Mouse (Mus musculus) erythroblast, embryonic 14.5 days (primary cell): ENCODE measurements around the gene Ctss. TPM values are rescaled to one million over a fixed set of nuclear protein-coding genes. Genes with fewer than 3 reads are reported as not detected.

Experiments
- H3K27me3 ChIP-seq: 2 replicates; pipeline ENCODE4 v1.6.1; 2012; ENCODE audit warnings: inconsistent platforms; ENCODE audit not compliant: control insufficient read depth
- H3K36me3 ChIP-seq: 2 replicates; pipeline ENCODE4 v1.6.1; 2012; ENCODE audit warnings: mild to moderate bottlenecking, inconsistent platforms; ENCODE audit not compliant: control insufficient read depth
- H3K4me1 ChIP-seq: 2 replicates; pipeline ENCODE4 v1.6.1; 2012; ENCODE audit warnings: inconsistent platforms; ENCODE audit not compliant: control insufficient read depth
- H3K4me3 ChIP-seq: replicated peaks from 2 replicates; pipeline ENCODE3; 2012; ENCODE audit warnings: moderate library complexity, mild to moderate bottlenecking, inconsistent platforms
- H3K9me3 ChIP-seq: 2 replicates; pipeline ENCODE4 v1.6.1; 2012; ENCODE audit warnings: low read length, inconsistent platforms, mixed read lengths; ENCODE audit not compliant: control insufficient read depth
- GATA1 ChIP-seq: IDR thresholded peaks from 2 replicates; pipeline ENCODE4 v1.6.1; 2012; ENCODE audit warnings: low read length, inconsistent platforms, mixed read lengths
- TAL1 ChIP-seq: IDR thresholded peaks from 3 replicates; pipeline ENCODE4 v1.6.1; 2012; ENCODE audit warnings: low read length, inconsistent platforms, mixed read lengths
- polyA plus RNA-seq: library from polyadenylated mRNA; stranded (reverse); fragments of >175 nt; gene quantifications from 2 replicates; pipeline ENCODE4 v1.2.3, GENCODE M21; 2012

Gene Ctss
- polyA plus RNA-seq, 1 experiment = 0.04 TPM

DNA sequence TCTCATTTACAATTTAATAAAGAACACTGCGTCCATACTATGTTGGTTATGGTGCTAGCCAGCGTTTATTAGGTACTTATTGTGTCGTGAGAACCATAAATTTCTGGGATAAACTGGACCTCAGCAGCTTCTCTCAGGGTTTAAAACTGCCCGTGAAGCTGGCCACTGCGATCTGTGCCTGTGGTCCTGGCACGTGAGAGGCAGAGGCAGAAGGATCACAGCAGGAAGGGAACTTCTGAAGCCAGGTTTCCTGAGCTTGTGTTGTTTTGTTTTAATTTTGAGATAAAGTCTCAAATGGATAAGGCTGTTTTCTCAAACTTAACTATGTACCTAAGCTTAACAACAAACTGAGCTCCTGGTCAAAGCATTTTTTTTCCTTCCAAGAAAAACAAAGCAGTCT lies 17.2 kb upstream of the Ctss start:
- no peak overlapping the region for H3K4me3 ChIP-seq
- peaks cover 27% of the 10 kb centered on the region for H3K4me1 ChIP-seq
- TF ChIP-seq GATA1 (no peak), TAL1 (no peak)
- H3K27me3 ChIP-seq = no peaks in the 10 kb centered on the region
- no peaks in the 10 kb centered on the region for H3K9me3 ChIP-seq
- no peaks in the 10 kb centered on the region for H3K36me3 ChIP-seq

DNA sequence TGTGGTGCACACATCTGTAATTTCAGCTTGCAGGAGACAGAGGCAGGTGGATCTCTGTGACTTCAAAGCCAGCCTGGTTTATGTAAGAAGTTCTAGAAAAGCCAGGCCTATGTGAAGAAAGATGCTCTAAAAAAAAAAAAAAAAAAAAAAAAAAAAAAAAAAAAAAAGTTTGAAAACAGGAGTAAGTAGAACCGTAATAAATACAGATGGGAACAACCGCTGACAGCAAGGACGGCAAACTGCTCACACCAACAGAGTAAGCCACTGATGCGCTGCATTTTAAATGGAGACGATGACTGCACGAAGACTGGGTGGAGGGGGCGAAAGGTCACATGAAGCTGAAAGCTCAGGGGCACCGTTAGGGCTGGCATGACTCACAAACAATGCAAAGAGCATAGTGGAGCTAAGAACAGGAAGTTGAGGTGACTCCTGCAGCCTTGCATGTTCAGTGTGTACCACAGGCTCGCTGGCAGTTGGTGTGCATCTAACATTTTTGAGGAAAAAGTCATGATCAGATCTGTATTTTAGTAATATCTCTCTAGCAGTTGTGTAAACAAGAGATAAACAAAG lies 14.9 kb upstream of the Ctss start:
- TF ChIP-seq GATA1 = no peak
- TF ChIP-seq TAL1 = no peak; the same call in 2 of the 3 replicates
- peaks cover 50% of the 10 kb centered on the region for H3K4me1 ChIP-seq
- H3K27me3 ChIP-seq = no peaks in the 10 kb centered on the region
- H3K36me3 ChIP-seq = peaks cover 4% of the 10 kb centered on the region; the same call in 1 of the 2 replicates
- no peak overlapping the region for H3K4me3 ChIP-seq
- no peaks in the 10 kb centered on the region for H3K9me3 ChIP-seq

DNA sequence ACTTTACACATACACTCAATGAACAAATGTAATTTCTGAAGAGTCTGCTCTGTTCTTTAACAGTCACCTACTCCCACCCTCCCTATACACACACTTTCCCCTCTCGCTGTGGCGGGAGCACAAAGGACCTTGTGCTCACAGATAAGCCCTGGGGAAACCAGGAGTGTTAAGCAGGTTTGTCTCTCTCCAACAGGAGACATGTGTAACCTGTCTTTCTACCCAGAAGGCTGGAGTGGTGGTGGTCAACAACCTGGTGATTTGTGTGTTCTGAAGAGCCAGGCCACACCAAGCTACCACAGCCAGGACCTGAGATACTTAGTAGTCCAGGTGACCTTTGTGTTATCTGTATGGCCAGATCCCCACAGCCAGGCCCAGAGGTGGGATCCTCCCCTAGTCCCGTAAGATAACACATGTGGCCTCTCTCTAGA lies 10.0 kb upstream of the Ctss start:
- H3K4me1 ChIP-seq = peaks cover 85% of the 10 kb centered on the region
- peaks cover 7% of the 10 kb centered on the region; the same call in 1 of the 2 replicates for H3K36me3 ChIP-seq
- H3K9me3 ChIP-seq = no peaks in the 10 kb centered on the region
- TF ChIP-seq TAL1 = peak; percentile 85
- TF ChIP-seq GATA1 = peak; percentile 94
- peak overlapping the region; percentile 46 for H3K4me3 ChIP-seq
- H3K27me3 ChIP-seq = no peaks in the 10 kb centered on the region

DNA sequence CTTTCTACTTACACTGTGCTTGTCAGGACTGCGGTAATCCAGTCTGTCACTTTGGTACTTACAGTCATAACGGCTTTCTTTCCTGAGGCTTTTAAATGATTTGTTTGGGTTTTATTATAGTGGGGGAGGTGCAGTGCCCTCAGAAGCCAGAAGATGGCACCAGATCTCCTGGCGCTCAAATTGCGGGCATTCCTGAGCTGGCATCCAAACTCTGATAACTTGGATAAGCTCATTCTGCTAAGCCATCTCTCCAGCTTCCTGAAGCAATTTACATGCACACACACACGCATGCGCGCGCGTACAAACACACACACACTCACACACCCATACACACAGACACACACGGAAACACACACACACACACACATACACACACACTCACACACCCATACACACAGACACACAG lies 9.1 kb upstream of the Ctss start:
- Histone ChIP-seq H3K4me1 (peaks cover 86% of the 10 kb centered on the region), H3K4me3 (peak overlapping the region; percentile 46), H3K27me3 (no peaks in the 10 kb centered on the region), H3K36me3 (peaks cover 7% of the 10 kb centered on the region; the same call in 1 of the 2 replicates), H3K9me3 (no peaks in the 10 kb centered on the region)
- TF ChIP-seq GATA1 (no peak), TAL1 (no peak)

DNA sequence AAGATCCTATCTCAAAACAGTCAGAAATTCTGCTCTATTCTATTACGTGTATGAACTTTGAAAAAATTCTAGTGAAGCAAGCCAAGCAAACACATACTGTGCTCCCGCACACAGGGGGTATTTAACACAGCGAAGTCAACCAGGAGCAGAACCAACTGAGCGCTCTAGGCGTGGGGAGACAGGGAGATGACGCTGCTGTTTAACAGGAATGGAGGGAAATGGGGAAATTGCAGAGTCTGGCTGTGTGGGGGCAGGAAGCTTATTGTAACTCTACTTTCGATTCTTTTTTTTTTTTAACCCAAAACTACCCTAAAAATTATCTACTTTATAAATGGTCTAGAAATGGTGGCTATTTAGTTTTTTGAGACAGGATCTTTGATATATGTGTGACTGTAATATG lies 7.7 kb upstream of the Ctss start:
- no peaks in the 10 kb centered on the region for H3K9me3 ChIP-seq
- H3K36me3 ChIP-seq = peaks cover 7% of the 10 kb centered on the region; the same call in 1 of the 2 replicates
- no peak for TF ChIP-seq GATA1
- no peak for TF ChIP-seq TAL1
- H3K4me1 ChIP-seq = peaks cover 95% of the 10 kb centered on the region
- H3K4me3 ChIP-seq = peak overlapping the region; percentile 51
- H3K27me3 ChIP-seq = no peaks in the 10 kb centered on the region

DNA sequence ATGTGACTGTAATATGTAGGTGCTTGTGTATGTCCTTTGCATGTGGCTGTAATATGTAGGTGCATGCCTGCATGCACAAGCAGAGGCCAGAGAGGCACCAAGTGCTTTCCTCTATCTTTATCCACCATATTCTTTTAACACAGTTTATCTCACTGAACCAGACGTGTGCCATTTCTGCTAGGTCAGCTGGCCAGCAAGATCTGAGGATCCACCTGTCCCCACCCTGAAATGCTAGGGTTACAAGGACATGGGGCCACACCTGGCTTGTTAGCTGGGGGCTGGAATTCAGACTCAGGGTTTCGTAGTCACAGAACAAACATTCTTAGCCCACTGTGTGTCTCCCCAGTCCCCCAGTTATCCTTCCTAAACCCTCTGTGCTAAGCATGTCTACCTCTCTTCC lies 7.3 kb upstream of the Ctss start:
- Histone ChIP-seq H3K36me3 (peaks cover 7% of the 10 kb centered on the region; the same call in 1 of the 2 replicates), H3K4me3 (peak overlapping the region; percentile 51), H3K27me3 (no peaks in the 10 kb centered on the region), H3K9me3 (no peaks in the 10 kb centered on the region), H3K4me1 (peaks cover 94% of the 10 kb centered on the region)
- TF ChIP-seq TAL1 = peak; percentile 99
- peak; percentile 95 for TF ChIP-seq GATA1

DNA sequence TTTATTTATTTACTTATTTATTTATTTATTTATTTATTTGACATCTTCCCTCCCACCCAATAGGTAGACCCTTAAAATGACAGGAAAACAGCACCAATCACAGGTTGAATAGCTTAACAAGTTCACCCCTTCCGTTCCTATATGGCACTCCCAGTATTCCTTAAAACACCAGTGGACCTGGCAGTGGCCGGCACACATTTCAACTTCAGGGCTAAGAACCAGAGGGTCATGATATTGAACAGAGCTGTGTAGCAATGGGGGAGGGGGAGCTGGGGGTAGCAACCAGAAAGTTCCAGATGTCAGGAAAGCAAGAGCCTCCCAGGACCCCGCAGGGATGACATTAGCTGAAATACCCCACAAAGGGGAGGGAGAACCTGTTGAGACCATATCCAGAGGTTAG lies 6.5 kb upstream of the Ctss start:
- Histone ChIP-seq H3K4me1 (peaks cover 91% of the 10 kb centered on the region), H3K36me3 (peaks cover 7% of the 10 kb centered on the region; the same call in 1 of the 2 replicates)
- no peak for TF ChIP-seq GATA1
- no peak for TF ChIP-seq TAL1

DNA sequence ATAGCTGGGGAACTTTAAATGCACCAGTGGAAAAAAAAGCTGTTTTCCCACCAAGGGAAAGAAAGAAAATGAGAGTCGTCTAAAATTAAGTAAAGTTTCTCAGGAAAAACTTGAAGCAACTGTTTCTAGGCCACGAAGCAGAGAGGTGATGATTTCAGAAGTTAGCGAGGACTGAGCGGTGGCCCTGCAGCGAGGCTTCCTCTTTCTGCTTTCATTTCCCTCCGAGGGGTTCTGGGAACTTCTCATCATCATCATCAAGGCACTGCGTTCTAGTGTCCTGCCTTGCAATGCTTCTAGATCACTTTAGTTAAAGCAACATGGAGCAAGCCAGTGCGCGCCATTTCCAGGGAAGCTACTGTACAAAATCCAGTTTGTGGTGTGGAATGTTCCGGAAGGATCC lies 5.4 kb upstream of the Ctss start:
- Histone ChIP-seq H3K9me3 (no peaks in the 10 kb centered on the region), H3K27me3 (no peaks in the 10 kb centered on the region), H3K4me3 (no peak overlapping the region), H3K4me1 (peaks cover 86% of the 10 kb centered on the region), H3K36me3 (peaks cover 3% of the 10 kb centered on the region; the same call in 1 of the 2 replicates)
- no peak for TF ChIP-seq GATA1
- no peak for TF ChIP-seq TAL1

More for the DNA sequence above, 6.5 kb upstream of the Ctss start:
- Histone ChIP-seq H3K27me3 (no peaks in the 10 kb centered on the region), H3K9me3 (no peaks in the 10 kb centered on the region), H3K4me3 (no peak overlapping the region)

DNA sequence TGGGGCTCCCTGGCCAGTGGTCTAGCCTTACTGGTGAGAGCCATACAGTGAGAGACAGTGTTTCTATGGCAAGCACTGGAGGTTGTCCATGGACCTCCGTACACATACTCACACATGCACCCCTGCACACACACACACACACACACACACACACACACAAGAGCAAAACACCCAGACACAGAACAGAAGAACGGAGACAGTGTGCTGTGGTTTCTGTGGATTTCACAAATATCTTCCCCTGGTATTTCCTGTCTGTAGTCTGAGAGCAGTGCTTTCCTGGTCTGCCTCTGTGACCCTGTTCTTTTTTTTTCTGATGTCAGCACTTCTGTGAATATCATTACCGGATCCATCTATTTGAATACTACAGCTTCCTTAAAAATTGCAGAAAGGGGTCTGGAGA lies 2.9 kb upstream of the Ctss start:
- H3K4me1 ChIP-seq = peaks cover 68% of the 10 kb centered on the region

DNA sequence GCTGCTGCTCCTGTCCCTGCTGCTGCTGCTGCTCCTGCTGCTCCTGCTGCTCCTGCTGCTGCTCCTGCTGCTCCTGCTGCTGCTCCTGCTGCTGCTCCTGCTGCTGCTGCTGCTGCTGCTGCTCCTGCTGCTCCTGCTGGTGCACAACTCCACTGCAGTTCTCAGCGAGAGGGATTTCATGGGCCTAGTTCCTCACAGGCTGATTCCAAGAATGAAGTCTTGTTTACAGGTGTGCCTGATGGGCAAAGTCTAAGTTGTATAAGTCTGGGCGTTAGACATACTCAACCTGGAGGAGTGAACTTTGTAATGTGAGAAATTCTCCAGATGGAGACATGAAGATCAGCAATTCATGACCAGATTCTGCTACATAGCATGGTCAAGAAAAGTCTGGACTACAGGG lies 1.9 kb upstream of the Ctss start:
- H3K9me3 ChIP-seq = no peaks in the 10 kb centered on the region
- H3K4me3 ChIP-seq = no peak overlapping the region
- H3K27me3 ChIP-seq = peaks cover 5% of the 10 kb centered on the region
- peaks cover 59% of the 10 kb centered on the region for H3K4me1 ChIP-seq
- no peak for TF ChIP-seq GATA1
- TF ChIP-seq TAL1 = no peak
- H3K36me3 ChIP-seq = no peaks in the 10 kb centered on the region

More for the DNA sequence above, 2.9 kb upstream of the Ctss start:
- Histone ChIP-seq H3K9me3 (no peaks in the 10 kb centered on the region), H3K4me3 (no peak overlapping the region), H3K36me3 (no peaks in the 10 kb centered on the region), H3K27me3 (no peaks in the 10 kb centered on the region)
- no peak for TF ChIP-seq TAL1
- no peak for TF ChIP-seq GATA1
